Mouse (Mus musculus) E14TG2a.4 (cell line): ENCODE results near the gene Acat1.

ENCODE experiments used
- CTCF ChIP-seq: conservative IDR thresholded peaks from 2 replicates; pipeline ENCODE4 v1.5.1; 2014; ENCODE audit warnings: low read length
- NANOG ChIP-seq: IDR thresholded peaks from 2 replicates; pipeline ENCODE4 v1.6.1; 2014; ENCODE audit warnings: borderline replicate concordance, low read length, mixed read lengths
- POU5F1 ChIP-seq: IDR thresholded peaks from 2 replicates; pipeline ENCODE4 v1.6.1; 2014; ENCODE audit warnings: low read length, borderline replicate concordance

GRCm38 (mm10) chr9:53603849-53604248 is 6.3 kb downstream of the Acat1 start:
- TF ChIP-seq CTCF (no peak), NANOG (no peak), POU5F1 (no peak)
